Mouse (Mus musculus) right cerebral cortex, postnatal 14 days (tissue): ENCODE results near the gene Nkapd1.
"Not testable (repeated sequence)": the region's sequence is repeated elsewhere in the genome, so short reads cannot be mapped to it uniquely, and the experiment has no call there.

Source experiments
- DNase-seq: peaks from one replicate; pipeline ENCODE4 v3.0.0; 2022

Gene Nkapd1

GRCm38 (mm10) chr9:50616766-50617603 lies at the start of gene Nkapd1, which contains the start of gene Pih1d2:
Gene Nkapd1 (minus strand): TSS chr9:50617464.
Gene Pih1d2 (plus strand): TSS chr9:50617321.
- peak; percentile 75 for DNase-seq

GRCm38 (mm10) chr9:50666442-50666841 lies 49.2 kb upstream of the Nkapd1 start:
- DNase-seq = no peak

- DNase-seq = no peak
These were observed 47.6 kb upstream of the Nkapd1 start for GRCm38 (mm10) chr9:50664826-50665225.

- peak; percentile 19 for DNase-seq
These were observed 43.2 kb upstream of the Nkapd1 start for GRCm38 (mm10) chr9:50660431-50660830.

- DNase-seq = peak; percentile 85
These were observed 42.3 kb upstream of the Nkapd1 start, which contains the start of gene Dlat for GRCm38 (mm10) chr9:50659392-50660217. Gene Dlat (minus strand): TSS chr9:50659780.

DNA sequence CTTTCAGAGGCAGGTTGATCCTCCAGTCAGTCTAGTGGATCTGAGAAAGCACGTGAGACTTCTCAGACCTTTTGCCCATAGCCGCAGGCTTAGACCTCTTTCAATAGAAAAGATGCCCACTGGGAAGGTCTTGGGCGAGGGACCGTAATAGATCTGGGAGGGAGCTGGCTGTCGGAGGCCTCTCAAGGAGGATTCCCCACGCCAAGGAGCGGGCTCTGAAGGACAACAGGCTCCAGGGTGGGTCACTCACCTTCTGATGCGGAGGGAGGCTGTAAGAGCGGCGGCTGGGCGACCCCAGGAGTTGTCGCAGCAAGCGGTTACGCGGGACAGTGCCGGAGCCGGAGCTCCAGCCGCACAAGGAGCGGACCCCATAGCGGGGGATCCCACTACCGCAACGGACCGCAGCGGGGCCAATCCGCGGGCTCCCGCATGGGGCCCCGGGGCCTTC lies 41.7 kb upstream of the Nkapd1 start:
- DNase-seq = no peak

- no peak for DNase-seq
These were observed 41.1 kb upstream of the Nkapd1 start for GRCm38 (mm10) chr9:50658391-50658790.

GRCm38 (mm10) chr9:50650503-50650902 lies 33.2 kb upstream of the Nkapd1 start:
- DNase-seq = no peak

- DNase-seq = no peak
These were observed 29.6 kb upstream of the Nkapd1 start for GRCm38 (mm10) chr9:50646826-50647370.

DNA sequence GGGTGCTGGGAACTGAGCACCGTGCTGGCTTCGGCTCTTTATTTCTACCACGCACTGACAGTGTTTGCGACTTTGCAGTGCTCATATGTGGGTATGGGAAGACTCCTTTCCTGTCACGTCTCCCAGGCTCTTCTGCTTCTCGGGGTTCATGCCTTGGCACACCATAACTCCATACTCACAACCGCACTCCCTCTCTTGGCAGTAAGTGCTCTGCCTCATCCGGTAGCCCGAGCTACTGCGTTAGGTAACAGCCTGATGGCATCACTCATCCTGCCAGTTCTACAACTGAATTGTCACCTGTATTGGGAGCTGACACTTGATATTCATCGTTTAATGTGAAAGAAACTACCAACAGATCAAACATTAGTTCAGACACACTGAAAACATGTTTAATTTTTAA lies 17.0 kb upstream of the Nkapd1 start:
- DNase-seq = no peak

- DNase-seq = no peak
These were observed 15.8 kb upstream of the Nkapd1 start for GRCm38 (mm10) chr9:50633059-50633458.

GRCm38 (mm10) chr9:50632016-50632688 lies 14.9 kb upstream of the Nkapd1 start:
- DNase-seq = no peak

GRCm38 (mm10) chr9:50630903-50631302 lies 13.6 kb upstream of the Nkapd1 start:
- DNase-seq = not testable (repeated sequence)

GRCm38 (mm10) chr9:50617794-50618330 lies 598 bp upstream of the Nkapd1 start:
- no peak for DNase-seq

GRCm38 (mm10) chr9:50616161-50616560 lies 1.1 kb downstream of the Nkapd1 start:
- no peak for DNase-seq

DNA sequence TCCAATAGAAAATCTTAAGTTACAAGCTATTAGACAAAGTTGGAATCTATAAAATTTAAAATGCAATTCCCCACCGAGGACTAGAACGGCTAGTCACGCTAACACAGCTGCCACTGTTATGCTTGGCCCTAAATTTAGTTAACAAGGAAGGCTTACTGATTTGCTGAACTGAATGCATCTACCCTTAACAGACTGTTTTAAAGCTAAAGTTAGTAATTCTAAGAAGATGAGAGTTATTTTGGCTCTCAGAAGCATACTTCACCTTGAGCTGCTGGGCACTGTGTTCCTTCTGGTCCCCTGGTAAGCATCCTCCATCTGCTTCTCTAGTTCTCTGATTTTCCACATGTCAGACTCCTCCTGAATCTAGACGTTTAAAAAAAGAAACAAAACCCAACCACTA lies 5.1 kb downstream of the Nkapd1 start:
- no peak for DNase-seq

- DNase-seq = no peak
These were observed 12.9 kb downstream of the Nkapd1 start for GRCm38 (mm10) chr9:50604338-50604737.

GRCm38 (mm10) chr9:50603998-50604324 lies 13.3 kb downstream of the Nkapd1 start:
- DNase-seq = no peak

DNA sequence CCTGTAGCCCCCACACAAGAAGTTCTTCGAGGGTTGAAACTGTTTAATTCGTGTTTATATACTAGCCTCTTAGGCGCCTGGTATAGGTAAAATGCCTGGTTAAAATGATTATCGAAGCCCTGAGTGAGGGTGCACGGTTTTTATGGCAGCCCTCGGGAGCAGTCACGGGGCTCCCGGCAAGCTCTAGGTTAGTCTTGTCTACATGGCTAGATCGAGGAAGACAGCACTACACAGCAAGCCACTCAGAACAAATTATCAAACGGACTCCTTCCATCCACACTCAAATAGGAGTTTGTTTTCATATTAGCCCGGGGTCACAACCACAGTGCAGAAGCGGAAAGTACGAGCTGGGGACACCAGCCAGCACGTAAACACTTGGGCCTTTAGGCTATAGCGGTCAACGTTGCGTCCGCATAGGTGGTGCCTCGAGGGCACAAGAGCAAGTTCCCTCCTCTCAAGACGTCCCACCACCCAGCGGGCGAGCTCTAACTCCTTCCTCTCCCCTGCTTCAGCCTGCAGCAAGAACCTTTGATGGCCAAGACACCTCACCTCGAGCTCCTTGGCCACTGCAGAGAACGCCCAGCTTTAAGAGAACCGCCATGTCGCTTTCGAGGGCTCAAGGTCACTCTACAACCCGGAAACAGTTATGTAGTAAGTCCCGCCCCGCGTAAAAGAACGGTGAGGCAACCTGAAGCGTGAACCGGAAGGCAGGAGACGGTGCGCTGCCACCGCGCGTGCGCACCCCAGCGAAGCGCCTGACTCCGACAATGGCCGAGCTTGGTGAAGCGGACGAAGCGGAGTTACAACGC lies 13.9 kb downstream of the Nkapd1 start, which contains the start of the genes Sdhd and Timm8b:
Gene Sdhd (minus strand): TSS at position 624 of the 809 bp plus-strand sequence.
Gene Timm8b (plus strand): TSS at position 722 of the 809 bp plus-strand sequence.
- peak; percentile 92 for DNase-seq

- no peak for DNase-seq
These were observed 15.0 kb downstream of the Nkapd1 start for GRCm38 (mm10) chr9:50602055-50602845.

DNA sequence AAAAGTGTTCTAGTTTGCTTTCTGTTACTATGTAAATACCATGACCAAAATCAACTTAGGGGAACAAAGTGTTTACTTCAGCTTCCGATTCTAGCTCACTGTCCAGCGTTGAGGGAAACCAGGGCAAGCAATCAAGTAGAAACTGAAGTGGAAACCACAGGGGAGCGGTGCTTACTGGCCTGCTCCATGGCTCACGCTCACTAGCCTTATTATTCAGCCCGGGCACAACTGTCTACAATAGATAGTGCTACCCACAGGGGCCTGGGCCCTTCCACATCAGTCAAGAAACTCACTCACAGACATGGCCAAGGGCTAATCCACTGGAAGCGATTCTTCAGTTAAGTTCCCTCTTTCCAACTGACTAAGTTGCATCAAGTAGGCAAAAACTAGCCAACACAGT lies 15.7 kb downstream of the Nkapd1 start:
- DNase-seq = no peak
